Mouse (Mus musculus): Measurements from ENCODE around the gene Runx1.

DNA sequence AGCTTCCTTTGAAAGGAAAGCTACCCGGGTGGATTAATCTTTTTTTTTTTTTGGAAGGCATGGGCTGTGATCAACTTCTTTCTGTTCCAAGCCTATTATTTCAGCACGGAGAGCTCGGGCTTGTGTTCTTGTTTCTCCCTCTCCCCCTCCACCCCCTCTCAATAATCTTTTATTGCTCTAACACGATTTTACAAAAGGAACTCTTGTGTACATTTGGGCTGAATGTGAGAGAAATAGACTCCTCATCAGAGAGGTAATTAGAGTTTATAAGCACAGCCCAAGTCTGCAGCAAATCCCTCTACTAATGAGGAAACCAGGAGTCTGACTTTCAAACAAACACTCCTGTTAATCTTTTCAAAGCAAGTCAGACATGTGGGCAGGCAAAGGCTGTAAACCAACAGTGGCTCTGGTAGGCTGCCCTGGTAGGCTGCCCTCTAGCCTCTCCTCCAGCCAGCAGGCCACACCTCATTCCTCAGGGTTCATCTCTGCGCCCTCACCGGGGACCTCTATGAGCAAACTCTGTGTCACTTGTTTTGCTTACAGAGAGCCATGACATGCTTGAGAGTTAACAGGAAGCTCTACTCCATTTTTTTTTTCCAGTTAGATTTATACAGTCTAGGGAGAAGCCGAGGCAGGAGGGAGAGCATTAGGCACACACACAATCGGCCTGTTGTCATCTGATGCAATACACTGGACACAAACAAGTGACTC is 216.8 kb downstream of the Runx1 start:
- TF ChIP-seq CTCF (IDR thresholded peaks at IDR 0.05) (no peak), EP300 (IDR thresholded peaks at IDR 0.05) (peak; percentile 50)
